Mouse (Mus musculus): Measurements from ENCODE around the gene Sdc4. TPM values are rescaled to one million over a fixed set of nuclear protein-coding genes. Genes with fewer than 3 reads are reported as not detected.
A peak's percentile ranks its signal among the peaks of the same experiment; 100 is the strongest.

Sdc4 gene
- 104 and 110 TPM in 2 replicates for polyA plus RNA-seq (2014; fragmentation: Nextera tagmentation; extraction: Ambion mirVana)

GRCm38 (mm10) chr2:164443460-164444000, at the start of gene Sdc4:
TSS of gene Sdc4 (minus strand) at chr2:164443887.
- Histone ChIP-seq H3K4me3 (ENCODE audit: low read depth, low read length) (peak within 1 kb of the TSS; percentile 70), H3K36me3 (ENCODE audit: control insufficient read depth, insufficient read depth, low read length) (no peaks in the 10 kb centered on the region), H3K4me1 (replicated peaks; ENCODE audit: control insufficient read depth, insufficient read depth, low read length) (peaks cover 8% of the 10 kb centered on the region; the same call in 1 of the 2 replicates), H3K9ac (ENCODE audit: low read length) (peak within 1 kb of the TSS; percentile 84), H3K4me2 (ENCODE audit: low read length) (peak within 1 kb of the TSS; percentile 79), H3K9me3 (ENCODE audit: control insufficient read depth, low read length) (no peaks in the 10 kb centered on the region), H3K27ac (ENCODE audit: low read depth) (peak within 1 kb of the TSS; percentile 59), H3K27me3 (replicated peaks; ENCODE audit: control insufficient read depth, insufficient read depth, low read length) (no peaks in the 10 kb centered on the region)
- WGBS = 10% methylated on average over 18 of the region's 18 CpGs
- ATAC-seq (replicated peaks; ENCODE audit: low FRiP score, low TSS enrichment, low read depth) (peak; percentile 4; the same call in 1 of the 2 replicates), DNase-seq (ENCODE audit: low spot score) (no peak)

GRCm38 (mm10) chr2:164487812-164488211, 44.1 kb upstream of the Sdc4 start:
- 68% methylated on average over 9 of the region's 9 CpGs for WGBS
- peaks cover 5% of the 10 kb centered on the region; the same call in 1 of the 2 replicates for H3K4me1 ChIP-seq (replicated peaks; ENCODE audit: control insufficient read depth, insufficient read depth, low read length)
- H3K4me3 ChIP-seq (ENCODE audit: low read depth, low read length) = no peak overlapping the region
- 0 out of 2 replicates have a peak overlapping the region, but pooled peaks have one; percentile 66 for H3K4me2 ChIP-seq (ENCODE audit: low read length)
- H3K9me3 ChIP-seq (ENCODE audit: control insufficient read depth, low read length) = no peaks in the 10 kb centered on the region
- H3K36me3 ChIP-seq (ENCODE audit: control insufficient read depth, insufficient read depth, low read length) = peaks cover 4% of the 10 kb centered on the region; the same call in 1 of the 2 replicates
- no peak overlapping the region for H3K9ac ChIP-seq (ENCODE audit: low read length)
- 0 out of 2 replicates have a peak, but pooled peaks cover 4% of the 10 kb centered on the region for H3K27me3 ChIP-seq (replicated peaks; ENCODE audit: control insufficient read depth, insufficient read depth, low read length)
- H3K27ac ChIP-seq (ENCODE audit: low read depth) = no peak overlapping the region
- DNase-seq (ENCODE audit: low spot score) = no peak
- no peak for ATAC-seq (replicated peaks; ENCODE audit: low FRiP score, low TSS enrichment, low read depth)

- Histone ChIP-seq H3K4me1 (replicated peaks; ENCODE audit: control insufficient read depth, insufficient read depth, low read length) (peaks cover 5% of the 10 kb centered on the region; the same call in 1 of the 2 replicates), H3K9ac (ENCODE audit: low read length) (peak overlapping the region; percentile 60), H3K27me3 (replicated peaks; ENCODE audit: control insufficient read depth, insufficient read depth, low read length) (0 out of 2 replicates have a peak, but pooled peaks cover 4% of the 10 kb centered on the region), H3K9me3 (ENCODE audit: control insufficient read depth, low read length) (no peaks in the 10 kb centered on the region), H3K4me3 (ENCODE audit: low read depth, low read length) (peak overlapping the region; percentile 68), H3K36me3 (ENCODE audit: control insufficient read depth, insufficient read depth, low read length) (peaks cover 4% of the 10 kb centered on the region; the same call in 1 of the 2 replicates), H3K27ac (ENCODE audit: low read depth) (no peak overlapping the region), H3K4me2 (ENCODE audit: low read length) (peak overlapping the region; percentile 66)
- no peak for ATAC-seq (replicated peaks; ENCODE audit: low FRiP score, low TSS enrichment, low read depth)
- no peak for DNase-seq (ENCODE audit: low spot score)
- WGBS = 13% methylated on average over 11 of the region's 11 CpGs
These were observed 43.4 kb upstream of the Sdc4 start for GRCm38 (mm10) chr2:164487115-164487527.

- DNase-seq (ENCODE audit: low spot score) (peak; percentile 80), ATAC-seq (replicated peaks; ENCODE audit: low FRiP score, low TSS enrichment, low read depth) (peak; percentile 64; the same call in 1 of the 2 replicates)
- H3K4me2 ChIP-seq (ENCODE audit: low read length) = peak overlapping the region; percentile 66
- H3K4me1 ChIP-seq (replicated peaks; ENCODE audit: control insufficient read depth, insufficient read depth, low read length) = peaks cover 5% of the 10 kb centered on the region; the same call in 1 of the 2 replicates
- H3K27ac ChIP-seq (ENCODE audit: low read depth) = no peak overlapping the region
- H3K36me3 ChIP-seq (ENCODE audit: control insufficient read depth, insufficient read depth, low read length) = peaks cover 4% of the 10 kb centered on the region; the same call in 1 of the 2 replicates
- H3K27me3 ChIP-seq (replicated peaks; ENCODE audit: control insufficient read depth, insufficient read depth, low read length) = 0 out of 2 replicates have a peak, but pooled peaks cover 4% of the 10 kb centered on the region
- no peaks in the 10 kb centered on the region for H3K9me3 ChIP-seq (ENCODE audit: control insufficient read depth, low read length)
- WGBS = under 1% methylated on average over 87 of the region's 90 CpGs
- peak overlapping the region; percentile 68 for H3K4me3 ChIP-seq (ENCODE audit: low read depth, low read length)
- peak overlapping the region; percentile 60 for H3K9ac ChIP-seq (ENCODE audit: low read length)
These were observed 42.8 kb upstream of the Sdc4 start for GRCm38 (mm10) chr2:164486258-164487114.

- peak within 1 kb of the TSS; percentile 66 for H3K4me2 ChIP-seq (ENCODE audit: low read length)
- H3K36me3 ChIP-seq (ENCODE audit: control insufficient read depth, insufficient read depth, low read length) = peaks cover 4% of the 10 kb centered on the region; the same call in 1 of the 2 replicates
- no peaks in the 10 kb centered on the region for H3K9me3 ChIP-seq (ENCODE audit: control insufficient read depth, low read length)
- 0 out of 2 replicates have a peak, but pooled peaks cover 4% of the 10 kb centered on the region for H3K27me3 ChIP-seq (replicated peaks; ENCODE audit: control insufficient read depth, insufficient read depth, low read length)
- ATAC-seq (replicated peaks; ENCODE audit: low FRiP score, low TSS enrichment, low read depth) (peak; percentile 58), DNase-seq (ENCODE audit: low spot score) (peak; percentile 70)
- peaks cover 5% of the 10 kb centered on the region; the same call in 1 of the 2 replicates for H3K4me1 ChIP-seq (replicated peaks; ENCODE audit: control insufficient read depth, insufficient read depth, low read length)
- H3K4me3 ChIP-seq (ENCODE audit: low read depth, low read length) = peak within 1 kb of the TSS; percentile 68
- H3K9ac ChIP-seq (ENCODE audit: low read length) = peak within 1 kb of the TSS; percentile 60
- H3K27ac ChIP-seq (ENCODE audit: low read depth) = no peak within 1 kb of the TSS
- WGBS = 2% methylated on average over 26 of the region's 26 CpGs
These were observed 42.1 kb upstream of the Sdc4 start, which contains the start of gene Dbndd2 for GRCm38 (mm10) chr2:164485681-164486257. TSS of gene Dbndd2 (plus strand) at chr2:164486106.

- ATAC-seq (replicated peaks; ENCODE audit: low FRiP score, low TSS enrichment, low read depth) (no peak), DNase-seq (ENCODE audit: low spot score) (no peak)
- H3K27ac ChIP-seq (ENCODE audit: low read depth) = no peak within 1 kb of the TSS
- WGBS = 76% methylated on average over 6 of the region's 6 CpGs
- H3K4me2 ChIP-seq (ENCODE audit: low read length) = no peak within 1 kb of the TSS
- peaks cover 8% of the 10 kb centered on the region for H3K36me3 ChIP-seq (ENCODE audit: control insufficient read depth, insufficient read depth, low read length)
- no peaks in the 10 kb centered on the region for H3K4me1 ChIP-seq (replicated peaks; ENCODE audit: control insufficient read depth, insufficient read depth, low read length)
- H3K4me3 ChIP-seq (ENCODE audit: low read depth, low read length) = no peak within 1 kb of the TSS
- no peak within 1 kb of the TSS for H3K9ac ChIP-seq (ENCODE audit: low read length)
- no peaks in the 10 kb centered on the region for H3K9me3 ChIP-seq (ENCODE audit: control insufficient read depth, low read length)
- no peaks in the 10 kb centered on the region for H3K27me3 ChIP-seq (replicated peaks; ENCODE audit: control insufficient read depth, insufficient read depth, low read length)
These were observed 29.9 kb upstream of the Sdc4 start, which contains the start of gene Trp53tg5 for GRCm38 (mm10) chr2:164473624-164474023. TSS of gene Trp53tg5 (minus strand) at chr2:164473724.

- Histone ChIP-seq H3K4me3 (ENCODE audit: low read depth, low read length) (no peak overlapping the region), H3K27ac (ENCODE audit: low read depth) (no peak overlapping the region), H3K9me3 (ENCODE audit: control insufficient read depth, low read length) (no peaks in the 10 kb centered on the region), H3K4me2 (ENCODE audit: low read length) (no peak overlapping the region), H3K9ac (ENCODE audit: low read length) (no peak overlapping the region), H3K4me1 (replicated peaks; ENCODE audit: control insufficient read depth, insufficient read depth, low read length) (no peaks in the 10 kb centered on the region), H3K27me3 (replicated peaks; ENCODE audit: control insufficient read depth, insufficient read depth, low read length) (no peaks in the 10 kb centered on the region), H3K36me3 (ENCODE audit: control insufficient read depth, insufficient read depth, low read length) (peaks cover 16% of the 10 kb centered on the region)
- no peak for ATAC-seq (replicated peaks; ENCODE audit: low FRiP score, low TSS enrichment, low read depth)
- DNase-seq (ENCODE audit: low spot score) = no peak
- 31% methylated on average over 10 of the region's 10 CpGs for WGBS
These were observed 26.6 kb upstream of the Sdc4 start for GRCm38 (mm10) chr2:164470254-164470653.

- ATAC-seq (replicated peaks; ENCODE audit: low FRiP score, low TSS enrichment, low read depth) = no peak
These were observed 23.1 kb upstream of the Sdc4 start for GRCm38 (mm10) chr2:164466787-164467186.

More at GRCm38 (mm10) chr2:164466787-164467186, 23.1 kb upstream of the Sdc4 start:
- 81% methylated on average over 5 of the region's 5 CpGs for WGBS
- Histone ChIP-seq H3K9me3 (ENCODE audit: control insufficient read depth, low read length) (no peaks in the 10 kb centered on the region), H3K4me3 (ENCODE audit: low read depth, low read length) (no peak overlapping the region), H3K4me2 (ENCODE audit: low read length) (no peak overlapping the region), H3K36me3 (ENCODE audit: control insufficient read depth, insufficient read depth, low read length) (peaks cover 31% of the 10 kb centered on the region), H3K9ac (ENCODE audit: low read length) (no peak overlapping the region), H3K27me3 (replicated peaks; ENCODE audit: control insufficient read depth, insufficient read depth, low read length) (no peaks in the 10 kb centered on the region), H3K4me1 (replicated peaks; ENCODE audit: control insufficient read depth, insufficient read depth, low read length) (peaks cover 5% of the 10 kb centered on the region; the same call in 1 of the 2 replicates), H3K27ac (ENCODE audit: low read depth) (no peak overlapping the region)
- no peak for DNase-seq (ENCODE audit: low spot score)

All from intestine, embryonic 14.5 days (tissue).